9 mouse cellular contexts compared by ENCODE assay signal in the genomic region with DNA sequence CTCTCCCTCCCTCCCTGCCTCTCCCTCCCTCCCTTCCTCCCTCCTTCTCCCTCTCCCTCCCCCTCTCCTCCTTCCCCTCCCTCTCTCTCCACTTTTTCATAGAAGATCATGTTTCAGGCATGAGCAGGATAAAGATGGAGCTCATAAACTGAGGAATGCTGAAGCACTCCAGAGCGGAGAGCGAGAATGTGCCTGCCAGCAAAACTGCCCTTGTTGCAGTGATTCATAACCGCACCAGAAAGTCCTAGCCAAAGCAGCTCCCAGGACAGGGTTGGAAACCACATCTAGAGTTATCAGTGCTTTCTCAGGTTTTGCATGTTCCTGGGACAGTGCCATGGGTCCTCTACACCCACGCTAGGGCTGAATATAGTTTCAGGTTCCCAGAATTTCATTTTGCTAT.
DNase-seq lines count a peak whose midpoint lies in the region; ATAC-seq lines count a peak whose summit lies in the region.
"Had no signal": no experiment of that assay in that cellular context is flagged by ENCODE, and none has a peak within 500 bp of the region (broad histone marks: within the 10 kb centered on the region; RNA-seq: fewer than 3 reads in every experiment).

No protein-coding gene starts in this region.

- H3K4me1 ChIP-seq in kidney, embryonic 14.5 days (ENCODE audit: control insufficient read depth, insufficient read depth, low read length) = no peaks in the 10 kb centered on the region

- ATAC-seq in kidney, embryonic 14.5 days (ENCODE audit: low FRiP score, low TSS enrichment) = peak; percentile 93

- H3K9ac ChIP-seq in kidney, embryonic 14.5 days (ENCODE audit: low read depth, low read length) = no peak overlapping the region

- DNase-seq in ovary, postnatal 36 days (ENCODE audit: low spot score) = peak; percentile 5
- no peak for DNase-seq in ovary, postnatal 14 days (ENCODE audit: low spot score)
- DNase-seq in gastrocnemius, postnatal 14 days = peak; percentile 58
- peak; percentile 13 for DNase-seq in yolk sac, embryonic 10.5 days (ENCODE audit: low spot score)
- no peak for DNase-seq in right cerebral cortex, postnatal 25 days
- no peak for DNase-seq in layer of hippocampus, adult 18-20 months (ENCODE audit: low spot score in 2 of 2)
- no peak for DNase-seq in right cerebral cortex, adult 2 months (ENCODE audit: low spot score in 2 of 2)

- H3K4me2 ChIP-seq in kidney, embryonic 14.5 days (replicated peaks; ENCODE audit: low read depth, low read length) = no peak overlapping the region

- H3K4me3 ChIP-seq in kidney, embryonic 14.5 days (ENCODE audit: low read length) = no peak overlapping the region

- H3K36me3 ChIP-seq in kidney, embryonic 14.5 days (ENCODE audit: control insufficient read depth, insufficient read depth, low read length) = no peaks in the 10 kb centered on the region

- no peaks in the 10 kb centered on the region for H3K27me3 ChIP-seq in kidney, embryonic 14.5 days (ENCODE audit: control insufficient read depth, insufficient read depth, low read length)

- H3K9me3 ChIP-seq in kidney, embryonic 14.5 days (ENCODE audit: control insufficient read depth, low read length) = no peaks in the 10 kb centered on the region

- H3K27ac ChIP-seq in kidney, embryonic 14.5 days (ENCODE audit: low read depth, low read length) = no peak overlapping the region
- H3K27ac ChIP-seq: macrophage had no signal

- WGBS in kidney, embryonic 14.5 days = 19% methylated on average over 4 of the region's 4 CpGs

- intact Hi-C loops in gastrocnemius, postnatal 14 days (cut with DNase I; ENCODE audit: low total_unique reads) = no loop called here

Comparison
In these comparisons a context has a peak if more than half of its experiments do, and no peak if none do; other contexts are left out.
1. DNase-seq: peak in ovary, postnatal 36 days (single experiment), gastrocnemius, postnatal 14 days (single experiment) and yolk sac, embryonic 10.5 days (single experiment); none in ovary, postnatal 14 days (single experiment), right cerebral cortex, postnatal 25 days (single experiment), layer of hippocampus, adult 18-20 months (0 of 2) and right cerebral cortex, adult 2 months (0 of 2).